Mouse (Mus musculus) central nervous system, embryonic 11.5 days (tissue): Measurements from ENCODE around the gene Cadps. TPM values are rescaled to one million over a fixed set of nuclear protein-coding genes. Genes with fewer than 3 reads are reported as not detected.

ENCODE experiments used
- polyA plus RNA-seq: library from polyadenylated mRNA; depleted of rRNA; stranded (reverse); fragments of >200 nt; gene quantifications from 2 replicates; pipeline ENCODE4 v1.2.3, GENCODE M21; 2012; rRNA removed

Gene Cadps
- polyA plus RNA-seq, result 29.0 and 40.4 TPM in 2 replicates

DNA sequence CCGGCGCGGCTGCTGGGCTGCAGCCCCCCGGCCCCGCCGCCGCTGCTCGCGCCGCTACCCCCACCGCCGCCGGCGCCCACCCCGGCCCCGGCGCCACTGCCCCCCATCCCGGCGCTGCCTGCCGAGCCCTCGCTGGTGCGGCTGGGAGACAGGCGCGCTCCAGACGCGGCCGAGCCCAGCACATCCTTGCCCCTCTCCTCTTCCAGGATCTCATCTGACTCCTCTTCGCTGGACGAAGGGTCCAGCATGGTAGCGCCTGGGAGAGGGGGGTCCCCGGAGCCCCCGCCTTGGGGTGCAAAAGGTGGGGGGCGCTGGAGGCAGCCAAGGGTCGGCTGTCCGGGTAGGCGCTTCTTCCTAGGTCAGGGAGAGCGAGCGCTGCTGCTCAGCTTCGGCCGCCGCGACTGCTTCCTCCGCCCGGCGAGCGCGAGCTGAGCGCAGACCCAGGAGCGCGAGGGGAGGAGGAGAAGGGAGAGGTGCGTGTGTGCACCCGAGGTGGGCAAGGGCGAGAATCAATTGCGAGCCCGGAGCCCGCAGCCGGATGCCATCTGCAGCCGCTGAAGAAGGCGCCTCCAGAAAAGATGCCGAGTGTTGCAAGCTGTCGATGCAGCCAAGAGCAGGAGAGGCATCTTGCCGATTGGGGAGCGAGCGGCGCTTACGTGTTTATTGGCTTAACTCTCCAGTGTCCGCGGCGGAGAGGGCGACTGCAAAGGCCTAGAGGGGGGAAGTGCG lies at the start of gene Cadps:
TSS of gene Cadps (minus strand) at position 589 of the 729 bp plus-strand sequence.

DNA sequence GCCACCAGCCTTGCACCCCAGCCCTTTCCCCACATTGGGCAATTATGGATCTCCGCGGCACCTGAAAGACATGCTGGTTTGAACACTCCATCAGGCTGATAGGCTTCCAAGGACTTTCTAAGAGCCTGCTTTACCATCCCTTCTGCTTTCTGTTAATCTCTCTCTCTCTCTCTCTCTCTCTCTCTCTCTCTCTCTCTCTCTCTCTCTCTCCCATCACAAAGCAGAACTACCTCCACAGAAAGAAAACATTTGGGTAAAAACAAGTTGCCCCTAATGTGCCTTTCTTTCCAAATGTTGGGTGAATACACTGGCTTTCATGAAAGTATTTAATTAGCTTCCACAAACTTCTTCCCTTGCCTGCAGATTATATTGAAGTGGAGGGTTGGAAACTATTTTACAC lies 474.8 kb downstream of the Cadps start, which contains the start of gene Fezf2:
TSS of gene Fezf2 (minus strand) at position 101 of the 400 bp plus-strand sequence.

